Mouse (Mus musculus): ENCODE results near the gene Foxf1.

The Foxf1 gene

DNA sequence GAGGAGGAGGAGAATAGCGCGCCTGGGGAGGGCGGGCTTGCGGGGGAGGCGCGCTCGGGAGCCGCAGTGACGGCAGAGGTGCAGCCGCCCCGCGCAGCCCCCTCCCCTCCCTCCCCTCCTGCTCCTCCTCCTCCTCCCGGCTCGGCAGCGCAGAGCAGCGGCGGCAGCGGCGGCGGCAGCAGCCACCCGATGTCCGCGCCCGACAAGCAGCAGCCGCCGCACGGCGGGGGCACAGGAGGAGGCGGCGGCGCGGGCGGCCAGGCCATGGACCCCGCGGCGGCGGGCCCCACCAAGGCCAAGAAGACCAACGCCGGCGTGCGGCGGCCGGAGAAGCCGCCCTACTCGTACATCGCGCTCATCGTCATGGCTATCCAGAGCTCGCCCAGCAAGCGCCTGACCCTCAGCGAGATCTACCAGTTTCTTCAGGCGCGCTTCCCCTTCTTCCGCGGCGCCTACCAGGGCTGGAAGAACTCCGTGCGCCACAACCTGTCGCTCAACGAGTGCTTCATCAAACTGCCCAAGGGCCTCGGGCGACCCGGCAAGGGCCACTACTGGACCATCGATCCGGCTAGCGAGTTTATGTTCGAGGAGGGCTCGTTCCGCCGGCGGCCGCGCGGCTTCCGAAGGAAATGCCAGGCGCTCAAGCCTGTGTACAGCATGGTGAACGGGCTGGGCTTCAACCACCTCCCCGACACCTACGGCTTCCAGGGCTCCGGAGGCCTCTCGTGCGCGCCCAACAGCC lies at the start of gene Foxf1:
Foxf1 (plus strand) TSS at position 177 of the 742 bp plus-strand sequence.
- DNase-seq, result no peak

DNA sequence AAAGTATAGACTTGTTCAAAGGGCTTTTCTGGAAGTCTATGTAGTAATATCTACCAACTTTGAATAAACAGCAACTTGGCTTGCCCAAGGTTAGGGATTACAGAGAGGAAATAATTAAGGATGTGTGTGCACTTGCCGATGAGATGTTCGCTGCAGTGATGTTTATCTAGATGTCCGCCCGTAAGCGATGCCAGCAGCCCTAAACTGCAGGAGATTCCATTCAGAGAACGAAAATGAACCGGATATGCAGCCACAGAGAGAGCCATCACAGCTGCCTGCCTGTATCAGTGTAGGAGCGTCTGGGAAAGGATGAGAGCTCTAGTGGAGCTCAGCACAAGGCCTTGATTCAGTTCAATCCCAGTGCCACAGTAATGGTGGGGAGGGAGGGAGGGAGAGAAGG lies 48.6 kb upstream of the Foxf1 start:
- no peak for DNase-seq

- no peak for DNase-seq
These were observed 40.3 kb upstream of the Foxf1 start for GRCm38 (mm10) chr8:121043719-121044440.

GRCm38 (mm10) chr8:121047441-121047840 lies 36.7 kb upstream of the Foxf1 start:
- no peak for DNase-seq

GRCm38 (mm10) chr8:121058081-121058480 lies 26.1 kb upstream of the Foxf1 start:
- no peak for DNase-seq

DNA sequence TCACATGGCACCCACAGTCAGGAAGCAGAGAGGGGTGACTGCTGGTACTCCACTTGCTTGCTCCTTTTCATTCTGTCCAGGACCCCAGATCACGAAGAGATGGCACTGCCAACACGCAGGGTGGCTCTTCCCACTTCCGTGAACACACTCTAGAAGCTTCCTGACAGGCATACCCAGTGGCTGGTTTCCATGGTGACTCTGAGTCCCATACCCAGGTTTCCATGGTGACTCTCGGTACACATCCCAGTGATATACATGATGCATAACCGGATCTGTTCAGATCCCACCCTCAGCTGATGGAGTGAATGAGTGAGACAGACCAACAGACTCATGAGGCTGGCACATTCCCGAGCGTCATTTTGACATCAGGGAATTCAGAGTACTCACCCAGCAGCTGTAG lies 25.1 kb upstream of the Foxf1 start:
- no peak for DNase-seq

GRCm38 (mm10) chr8:121062521-121062920 lies 21.7 kb upstream of the Foxf1 start:
- no peak for DNase-seq

DNA sequence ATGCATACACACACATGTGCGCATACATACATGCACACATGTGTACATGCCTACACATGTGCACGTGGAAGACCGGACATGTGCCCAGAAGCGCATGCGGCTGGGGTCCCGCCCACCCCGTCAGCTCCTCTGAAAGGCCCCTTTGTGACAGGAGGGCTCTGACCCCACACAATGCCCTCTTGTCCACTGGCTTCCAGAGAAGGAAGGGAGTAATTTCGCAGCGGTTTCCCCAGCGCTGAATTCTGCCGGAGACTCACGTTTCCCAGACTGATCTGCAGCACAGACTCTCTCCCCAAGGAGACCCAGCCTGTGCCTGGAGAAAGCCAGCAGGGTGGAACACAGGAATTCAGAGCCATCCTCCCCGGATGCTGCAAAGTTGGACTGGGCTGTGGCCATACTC lies 20.5 kb upstream of the Foxf1 start:
- DNase-seq, result no peak

DNA sequence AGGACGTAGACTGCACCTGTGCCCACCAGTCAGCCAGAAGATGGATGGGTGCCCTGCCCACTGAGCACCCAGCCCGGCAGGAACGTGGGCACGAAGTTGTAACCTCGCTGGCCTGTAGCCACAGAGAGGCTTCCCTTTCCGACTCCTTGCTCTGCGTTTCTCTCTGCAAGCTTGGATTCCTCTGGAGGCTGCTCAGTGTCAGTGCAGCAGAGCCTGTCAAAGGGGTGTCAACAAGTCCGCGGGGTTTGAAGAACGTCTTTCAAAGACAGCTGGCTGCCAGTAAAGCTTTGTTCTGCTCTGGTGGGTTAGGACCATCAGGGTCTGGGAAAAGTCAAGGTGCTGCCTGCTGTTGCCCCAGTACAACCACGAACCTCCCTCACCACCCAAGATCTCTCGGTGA lies 12.7 kb upstream of the Foxf1 start:
- DNase-seq, result no peak

GRCm38 (mm10) chr8:121072406-121073130 lies 11.6 kb upstream of the Foxf1 start:
- DNase-seq, result no peak

DNA sequence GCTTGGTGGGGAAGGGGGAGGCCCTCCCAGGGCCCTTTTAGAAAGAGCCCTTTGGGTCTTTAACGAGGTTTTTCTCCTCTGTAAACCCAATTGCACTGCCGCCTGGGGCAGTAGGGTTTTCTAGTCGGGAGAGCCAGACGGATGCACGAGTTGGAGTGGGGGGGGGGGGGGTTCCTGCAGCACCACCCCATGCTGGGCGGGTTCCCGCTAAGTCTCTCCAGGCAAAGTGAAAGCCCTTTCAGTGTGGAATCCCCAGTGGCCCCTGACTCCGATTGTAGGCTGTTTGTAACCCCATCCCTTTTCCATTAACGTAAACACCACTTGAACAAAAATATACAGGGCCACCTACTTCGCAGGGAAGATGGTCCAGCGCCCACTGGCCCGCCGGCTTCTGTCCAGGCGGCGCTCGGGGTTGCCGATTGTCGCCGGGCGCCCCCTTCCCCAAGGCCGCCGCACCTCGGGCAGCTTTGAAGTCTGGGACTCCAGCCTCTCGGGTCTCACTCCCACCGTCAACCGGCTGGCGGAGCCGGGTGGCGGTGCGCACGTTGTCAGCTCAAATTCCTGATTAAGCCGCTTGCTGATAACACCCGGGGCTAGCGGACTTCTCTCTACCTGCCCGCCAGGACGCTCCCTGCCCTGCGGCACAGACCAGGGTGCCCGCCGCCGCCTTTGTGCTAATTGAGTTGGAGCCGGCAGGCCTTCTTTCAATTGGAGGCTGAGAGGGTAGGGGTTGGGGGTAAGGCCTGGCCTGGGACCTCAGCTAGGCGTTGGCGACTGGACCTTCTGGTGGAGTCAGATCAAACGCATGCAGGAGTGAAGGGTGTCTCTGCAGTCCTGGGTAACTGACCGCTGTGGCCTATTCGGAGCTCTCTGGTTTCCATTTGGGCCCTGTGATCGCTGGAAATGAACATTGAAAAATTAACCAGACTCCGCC lies 10.7 kb upstream of the Foxf1 start:
- DNase-seq, result no peak

DNA sequence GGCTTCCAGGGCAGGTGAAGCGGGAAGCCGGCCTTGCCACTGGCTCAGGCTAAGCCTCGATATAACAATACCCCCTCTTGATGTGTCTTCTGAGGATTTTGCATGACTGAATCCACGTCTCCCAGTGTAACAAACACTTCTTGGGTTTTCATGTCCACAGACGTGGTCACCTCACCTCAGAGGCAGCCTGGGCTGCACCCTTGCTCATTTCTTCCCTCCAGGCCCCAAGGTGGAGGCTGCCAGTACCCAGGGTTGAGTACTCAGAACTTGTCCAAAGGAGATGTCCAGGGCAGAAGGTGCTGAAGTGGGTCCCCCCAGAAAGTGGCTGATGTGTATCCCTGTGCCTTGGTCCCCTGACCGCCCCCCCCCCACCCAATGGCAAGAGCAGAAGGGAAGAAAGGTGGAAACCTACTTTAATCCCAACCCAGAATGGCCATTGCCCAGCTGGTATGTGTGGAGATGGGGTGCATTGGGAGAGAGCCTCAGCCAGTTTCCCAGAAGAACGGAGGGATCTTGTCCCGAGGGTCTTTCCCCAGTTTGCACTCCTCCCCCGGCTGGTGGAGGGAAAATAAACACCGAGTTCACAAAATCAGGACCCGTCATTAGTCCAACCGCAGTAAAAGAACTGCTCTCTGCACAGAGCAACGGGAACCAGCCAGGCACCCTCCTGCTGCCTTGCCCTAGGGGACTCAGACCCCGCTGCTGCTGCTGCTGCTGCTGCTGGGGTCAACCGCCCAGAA lies 9.9 kb upstream of the Foxf1 start:
- no peak for DNase-seq

DNA sequence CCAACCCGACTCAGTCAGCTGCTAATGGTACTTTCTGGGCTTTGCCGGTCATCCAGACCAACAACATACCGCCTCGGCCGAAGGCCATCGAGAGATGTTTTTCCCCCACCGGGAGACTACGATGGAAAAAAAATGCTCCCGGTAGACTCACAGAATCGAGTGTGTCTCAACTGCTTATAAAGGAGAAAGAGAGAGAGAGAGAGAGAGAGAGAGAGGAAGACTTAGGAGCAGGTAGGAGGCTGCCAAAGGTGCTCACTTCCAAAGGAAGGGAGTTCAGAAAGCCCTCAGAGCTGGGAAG lies 9.4 kb upstream of the Foxf1 start:
- no peak for DNase-seq

DNA sequence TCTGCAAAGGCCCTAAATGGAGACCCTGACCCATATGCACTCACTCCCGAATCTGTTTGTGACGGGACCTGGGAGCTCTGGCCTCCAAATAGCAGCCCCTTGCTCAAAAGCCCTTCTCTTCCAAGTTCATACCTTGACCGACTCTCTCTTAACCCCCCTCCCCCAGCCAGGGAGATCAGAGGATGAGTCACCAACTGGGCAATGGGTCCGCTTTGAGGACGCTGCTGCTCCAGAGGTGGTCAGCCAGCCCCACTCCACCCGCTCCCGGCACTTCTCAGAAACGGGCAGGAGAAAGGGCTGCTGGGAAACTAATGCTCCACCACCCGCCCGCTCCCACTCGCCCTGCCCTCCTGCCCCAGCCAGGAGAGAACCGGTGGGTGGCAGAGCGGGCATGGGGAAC lies 8.2 kb upstream of the Foxf1 start:
- DNase-seq, result no peak

GRCm38 (mm10) chr8:121076555-121076954 lies 7.6 kb upstream of the Foxf1 start:
- DNase-seq, result no peak

GRCm38 (mm10) chr8:121078721-121079120 lies 5.5 kb upstream of the Foxf1 start:
- DNase-seq, result no peak

- DNase-seq, result no peak
These were observed 5.0 kb upstream of the Foxf1 start for GRCm38 (mm10) chr8:121079201-121079600.

DNA sequence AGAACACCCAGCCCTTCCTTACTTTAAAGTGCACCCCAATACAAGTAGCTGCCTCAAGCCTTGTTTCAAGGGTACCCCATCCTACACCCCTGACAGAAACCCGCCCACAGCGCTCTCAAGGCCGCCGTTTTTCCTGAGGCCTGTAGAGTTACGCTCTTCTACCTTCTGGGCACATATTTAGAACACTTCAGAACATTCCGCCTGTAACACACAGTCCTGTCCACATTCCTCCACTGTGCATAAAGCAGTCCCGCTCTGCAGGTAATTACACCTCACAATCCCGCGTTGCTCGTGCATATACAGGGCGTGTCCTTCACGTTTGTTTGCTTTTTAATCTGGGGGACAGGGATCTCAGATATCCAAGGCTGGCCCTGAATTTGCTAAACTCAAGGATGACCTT lies 4.2 kb upstream of the Foxf1 start:
- no peak for DNase-seq

DNA sequence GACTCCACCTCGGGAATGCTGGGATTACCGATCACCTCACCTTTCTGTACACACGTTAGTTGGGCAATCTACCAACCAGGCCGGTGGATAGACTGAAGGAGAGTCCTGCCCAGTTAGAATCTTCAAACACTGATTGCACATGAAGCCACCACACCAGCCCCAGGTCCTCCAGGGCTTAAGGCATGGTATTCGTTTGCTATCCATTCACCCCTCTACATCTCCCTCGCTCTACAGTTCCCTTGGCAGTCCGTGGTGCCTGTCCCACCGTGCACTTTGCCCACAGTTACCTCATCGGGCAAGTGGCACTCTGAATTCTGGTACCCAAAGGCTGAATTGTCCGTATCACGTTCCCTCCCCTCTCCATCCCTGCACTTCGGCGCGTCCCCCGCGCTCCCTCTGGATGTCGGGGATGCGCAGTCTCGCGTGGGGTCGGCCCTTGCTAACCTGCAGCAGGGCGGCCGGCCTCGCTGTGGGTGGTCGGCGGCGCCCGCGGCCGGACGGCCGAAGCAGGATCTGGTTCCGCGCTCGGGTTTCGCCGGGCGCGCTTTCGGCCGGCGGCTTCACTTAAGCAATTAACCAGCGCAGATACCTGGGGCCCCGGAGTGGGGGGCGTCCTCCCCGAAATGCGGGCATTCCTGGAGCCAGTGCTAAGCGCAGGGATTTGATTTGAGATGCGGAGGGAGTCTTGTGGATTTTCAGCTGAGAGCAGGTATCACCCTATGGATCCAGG lies 3.7 kb upstream of the Foxf1 start:
- no peak for DNase-seq

DNA sequence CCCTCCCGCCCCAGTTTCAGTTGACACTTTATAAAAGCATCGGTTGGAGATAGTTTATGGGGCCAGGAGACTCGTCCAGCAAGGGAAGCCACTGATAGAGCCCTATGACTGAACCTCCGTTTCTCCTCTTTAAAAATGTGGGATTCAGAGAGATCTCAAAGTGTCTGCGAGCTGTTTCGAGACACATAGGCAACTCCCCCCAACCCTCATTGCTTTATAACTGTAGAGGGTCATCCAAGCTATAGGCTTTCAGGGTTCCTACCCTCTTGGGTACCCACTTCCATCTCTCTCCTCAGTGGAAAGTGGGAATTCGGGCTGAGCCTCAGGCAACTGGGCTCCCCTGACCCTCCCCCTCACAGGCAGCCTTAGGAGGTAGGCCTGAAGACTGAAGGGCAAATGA lies 2.8 kb upstream of the Foxf1 start:
- DNase-seq, result no peak

Measured in cerebellum, adult 8-10 months (tissue).